Mouse (Mus musculus): Measurements from ENCODE around the gene Tmprss13. TPM values are rescaled to one million over a fixed set of nuclear protein-coding genes. Genes with fewer than 3 reads are reported as not detected.

The Tmprss13 gene
- total RNA-seq, 2 experiments from 2014 or later = 0.15 TPM; not detected in 1

DNA sequence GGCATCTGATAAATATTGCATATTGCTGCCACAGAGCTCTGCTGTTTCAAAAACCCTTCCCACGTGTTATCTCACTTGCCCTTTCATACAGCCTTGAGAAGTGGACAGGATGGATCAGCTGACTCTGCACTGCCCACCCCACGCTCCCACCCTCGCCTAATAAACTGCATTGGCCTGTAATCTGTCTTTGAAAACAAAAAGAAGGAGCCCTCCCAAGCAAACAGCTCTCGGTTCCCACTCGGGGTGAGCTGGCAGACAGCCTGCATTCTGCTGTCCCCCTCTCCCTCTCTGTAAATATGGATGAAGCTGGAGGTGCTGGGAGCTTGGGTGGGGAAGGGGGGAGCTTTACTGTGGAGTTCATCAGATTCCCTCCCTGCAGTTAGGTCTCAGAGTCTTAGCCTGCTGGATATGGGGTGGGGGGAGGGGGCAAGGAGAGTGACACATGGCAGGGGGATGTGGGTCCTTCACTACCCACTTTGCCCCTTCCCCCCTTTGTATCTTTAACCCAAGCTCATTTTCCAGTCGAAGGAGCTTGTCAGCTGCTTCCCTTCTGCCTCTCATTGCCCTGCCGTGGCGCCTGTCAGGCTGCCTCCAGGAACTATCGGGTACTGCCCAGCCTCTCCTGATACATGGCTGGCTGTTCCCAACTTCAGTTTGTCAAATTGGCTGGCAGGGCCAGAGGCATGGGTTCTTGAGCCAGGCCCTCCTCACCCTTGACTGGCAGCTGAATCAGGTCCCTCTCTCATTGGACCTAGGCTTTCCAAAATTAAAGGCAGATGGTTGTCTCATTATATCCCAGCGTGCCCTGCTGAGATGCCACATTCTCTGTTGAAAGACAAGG, 61.7 kb downstream of the Tmprss13 start:
- ATAC-seq (ENCODE audit: poor library complexity, severe bottlenecking) = no peak

DNA sequence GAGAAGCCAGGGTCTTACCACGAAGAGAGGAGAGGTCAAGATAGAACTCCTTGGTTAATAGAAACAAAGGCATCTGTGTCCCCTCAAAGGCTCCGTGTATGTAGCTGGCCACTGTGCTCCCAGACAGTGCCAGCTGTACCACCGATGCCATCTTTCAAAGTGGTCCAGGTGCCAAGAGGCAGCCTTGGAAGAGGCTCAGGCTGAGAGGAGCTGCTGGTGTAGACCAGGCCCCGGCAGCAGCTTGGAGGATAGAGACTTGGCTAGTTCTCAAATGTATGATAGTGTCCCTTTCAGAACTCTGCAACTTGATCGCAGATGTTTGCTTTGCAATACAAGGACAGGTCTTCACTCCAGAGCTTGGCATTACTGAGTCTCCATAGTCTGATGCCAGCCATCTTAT, 63.4 kb downstream of the Tmprss13 start:
- ATAC-seq (ENCODE audit: poor library complexity, severe bottlenecking) = no peak

DNA sequence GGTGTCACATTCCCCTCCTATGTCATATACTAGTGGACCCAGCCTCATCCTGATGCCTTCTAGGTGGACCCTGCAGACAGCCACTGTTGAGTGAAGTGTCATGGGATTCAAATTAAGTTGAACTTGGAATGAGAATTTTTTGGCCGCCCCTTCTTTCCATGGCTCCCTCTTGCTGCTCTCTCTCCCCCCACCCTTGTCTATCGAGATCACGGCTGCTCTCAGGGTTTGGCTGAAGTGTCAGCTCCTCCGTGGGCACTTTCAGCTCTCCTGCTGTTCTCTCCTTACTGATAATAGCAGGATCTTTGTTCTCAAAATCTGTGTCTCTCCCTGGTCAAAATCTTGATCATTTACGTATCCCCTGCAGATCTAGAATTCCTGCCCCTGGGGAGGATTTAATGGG, 63.9 kb downstream of the Tmprss13 start:
- no peak for ATAC-seq (ENCODE audit: poor library complexity, severe bottlenecking)

DNA sequence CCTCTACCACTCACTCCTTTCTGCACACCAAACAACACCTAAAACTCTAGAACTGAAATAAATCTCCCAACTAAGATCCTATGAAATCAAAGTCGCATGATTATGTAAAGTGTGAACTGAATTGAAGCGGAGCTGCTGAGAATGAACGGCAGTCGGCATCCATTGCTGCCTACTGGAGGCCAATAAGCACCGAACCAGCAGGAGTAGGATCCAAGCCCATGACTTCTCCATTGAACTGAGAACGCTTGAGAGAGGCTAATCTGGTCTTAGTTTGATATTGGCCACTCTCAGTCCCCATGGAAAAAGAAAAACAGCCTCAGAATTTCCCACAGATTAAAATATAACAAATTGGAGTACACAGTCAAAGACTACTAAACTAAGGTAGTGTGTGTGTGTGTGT, 65.0 kb downstream of the Tmprss13 start:
- ATAC-seq (ENCODE audit: poor library complexity, severe bottlenecking) = no peak

DNA sequence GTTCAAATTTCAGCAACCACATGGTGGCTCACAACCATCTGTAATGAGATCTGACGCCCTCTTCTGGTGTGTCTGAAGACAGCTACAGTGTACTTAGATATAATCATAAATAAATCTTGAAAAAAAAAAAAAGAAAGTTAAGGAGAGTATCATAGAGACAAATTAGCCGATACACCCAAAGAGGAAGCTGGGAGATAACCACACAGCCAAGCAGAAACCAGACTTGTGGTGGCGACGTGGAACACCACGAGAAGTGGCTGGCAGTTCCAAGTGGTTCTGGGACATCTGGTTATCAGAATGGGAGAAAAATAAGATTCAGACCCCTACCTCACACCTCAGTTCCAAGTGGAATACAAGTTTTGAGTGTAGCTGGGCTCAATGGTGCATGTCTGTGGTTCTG, 67.8 kb downstream of the Tmprss13 start:
- no peak for ATAC-seq (ENCODE audit: poor library complexity, severe bottlenecking)

DNA sequence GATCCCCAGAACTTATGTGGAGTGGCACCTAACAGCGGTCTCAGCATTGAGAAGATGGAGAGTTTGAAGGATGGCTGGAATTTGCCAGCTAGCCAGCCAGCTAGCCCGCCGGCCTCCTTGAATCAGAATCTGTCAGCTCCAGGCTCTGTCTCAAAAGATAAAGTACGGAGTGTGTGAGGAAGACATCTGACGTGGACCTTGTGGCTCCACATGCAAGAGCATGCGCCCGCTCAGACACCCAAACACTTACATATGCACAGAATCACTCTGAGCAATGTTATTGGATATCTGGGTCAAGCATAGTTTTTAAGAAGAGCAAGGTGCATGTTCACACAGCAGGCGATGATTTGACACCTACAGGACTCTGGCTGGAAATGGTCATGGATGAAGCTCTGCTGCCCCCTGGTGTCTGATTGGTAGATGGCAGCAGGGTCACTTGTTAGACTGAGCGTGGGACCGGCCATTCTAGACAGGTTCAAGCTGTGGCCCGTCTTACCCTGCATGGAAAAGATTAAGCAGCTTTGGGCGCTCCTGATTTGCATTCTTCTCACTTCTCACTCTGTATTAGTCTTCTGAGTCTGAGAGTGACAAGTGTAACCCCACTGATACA, 69.6 kb downstream of the Tmprss13 start:
- ATAC-seq (ENCODE audit: poor library complexity, severe bottlenecking) = peak; percentile 98

DNA sequence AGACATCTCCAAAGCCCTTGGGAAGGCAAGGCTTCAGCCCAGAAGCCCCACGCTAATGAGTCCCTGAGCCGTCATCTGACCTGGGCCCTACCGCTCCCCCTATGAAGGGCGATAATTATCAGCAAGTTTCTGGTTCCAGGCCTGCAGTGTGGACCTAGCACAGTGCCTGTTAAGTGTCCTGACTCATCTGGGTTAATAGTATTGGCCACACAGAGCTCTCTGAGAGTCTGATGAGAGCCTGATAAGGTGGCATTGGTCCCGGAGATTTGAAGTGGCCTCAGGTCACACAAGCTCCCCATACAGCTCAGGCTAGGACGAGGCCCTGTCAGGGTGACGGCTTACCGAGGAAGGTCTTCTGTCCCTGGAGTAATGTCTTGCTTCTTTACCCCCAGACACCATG, 70.7 kb downstream of the Tmprss13 start:
- no peak for ATAC-seq (ENCODE audit: poor library complexity, severe bottlenecking)

DNA sequence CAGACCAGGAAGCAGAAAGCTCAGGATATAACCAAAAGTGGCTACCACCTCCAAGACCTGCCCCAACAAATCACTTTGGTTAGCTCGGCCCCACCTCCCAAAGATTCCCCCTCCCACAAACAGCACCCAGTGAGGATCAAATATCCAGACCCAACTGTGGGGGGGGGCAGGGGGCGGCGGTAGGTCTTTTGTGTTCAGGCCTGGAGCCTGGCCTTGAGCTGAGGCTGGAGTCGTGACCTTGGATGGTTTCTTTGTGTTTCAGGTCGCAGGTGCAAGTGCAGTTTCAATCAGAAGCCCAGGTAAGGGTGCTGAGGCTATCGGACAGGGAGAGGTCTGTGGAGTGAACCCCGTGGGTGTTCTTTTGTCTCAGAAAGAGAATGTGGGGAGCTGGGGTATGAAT, 72.4 kb downstream of the Tmprss13 start:
- no peak for ATAC-seq (ENCODE audit: poor library complexity, severe bottlenecking)

DNA sequence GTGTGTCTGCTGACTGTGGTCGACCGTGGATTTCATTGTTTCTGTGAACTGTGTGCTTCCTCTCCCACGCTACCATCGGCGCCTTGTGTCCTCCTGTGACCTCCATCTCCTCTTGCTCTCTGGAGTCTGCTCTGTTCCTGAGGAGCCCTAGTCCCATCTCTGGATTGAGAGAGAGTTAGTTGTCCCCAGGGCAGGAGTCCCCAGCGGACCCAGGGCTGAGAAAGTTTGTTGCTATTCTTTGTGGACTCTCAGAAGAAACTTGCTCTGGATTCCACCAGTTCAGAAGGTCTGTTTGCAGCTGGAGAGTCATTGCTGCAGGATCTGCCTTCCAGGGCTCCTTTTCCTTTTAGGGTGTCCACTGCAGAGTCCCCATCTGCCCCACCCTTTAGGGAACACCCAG, 76.3 kb downstream of the Tmprss13 start:
- no peak for ATAC-seq (ENCODE audit: poor library complexity, severe bottlenecking)

DNA sequence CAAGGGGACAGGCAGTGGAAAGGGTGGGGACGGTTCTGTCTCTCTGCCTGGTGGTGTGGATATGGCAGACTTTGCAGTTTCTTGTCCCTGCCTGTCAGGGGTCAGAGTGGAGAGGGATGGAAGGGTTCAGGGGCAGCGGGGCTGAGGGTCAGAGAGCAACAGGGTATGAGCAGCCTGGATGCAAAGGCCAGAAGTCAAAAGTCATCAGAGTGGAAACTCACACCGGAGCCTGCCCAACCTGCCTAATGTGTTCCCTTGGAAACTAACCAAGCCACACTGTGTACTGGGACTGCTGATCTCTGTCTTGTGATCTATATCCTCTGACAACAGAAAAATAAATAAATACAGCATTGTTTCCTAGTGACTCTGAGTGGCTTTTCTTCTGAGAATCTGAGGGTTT, 76.9 kb downstream of the Tmprss13 start:
- no peak for ATAC-seq (ENCODE audit: poor library complexity, severe bottlenecking)

Other genes starting within 250 kb of the Tmprss13 start
- 11.7 and 13.9 TPM in 2 replicates for gene Jaml, start 239.9 kb upstream of the Tmprss13 start, total RNA-seq (2015)
- 25.1 and 27.0 TPM in 2 replicates for gene Jaml, start 239.9 kb upstream of the Tmprss13 start, total RNA-seq (2017)
- 0.42 and 0.78 TPM in 2 replicates for gene Scn2b, start 201.3 kb upstream of the Tmprss13 start, total RNA-seq (2015)
- 0.95 and 0.98 TPM in 2 replicates for gene Scn2b, start 201.3 kb upstream of the Tmprss13 start, total RNA-seq (2017)
- not detected in 2 replicates for gene Scn4b, start 180.7 kb upstream of the Tmprss13 start, total RNA-seq (2015)
- gene Scn4b, start 180.7 kb upstream of the Tmprss13 start, total RNA-seq (2017) = 0.04 TPM in 1 of 2 replicates, not detected in the other
- not detected in 2 replicates for gene BC049352, start 137.1 kb upstream of the Tmprss13 start, total RNA-seq (2015)
- not detected in 2 replicates for gene BC049352, start 137.1 kb upstream of the Tmprss13 start, total RNA-seq (2017)
- 0.34 TPM in 1 of 2 replicates, not detected in the other for gene Tmprss4, start 115.0 kb upstream of the Tmprss13 start, total RNA-seq (2015)
- 0.07 TPM in 1 of 2 replicates, not detected in the other for gene Tmprss4, start 115.0 kb upstream of the Tmprss13 start, total RNA-seq (2017)
- 33.9 and 37.2 TPM in 2 replicates for gene Il10ra, start 50.0 kb upstream of the Tmprss13 start, total RNA-seq (2015)
- 68.7 and 77.1 TPM in 2 replicates for gene Il10ra, start 50.0 kb upstream of the Tmprss13 start, total RNA-seq (2017)
- 0.11 TPM in 1 of 2 replicates, not detected in the other for gene Fxyd6, start 51.1 kb downstream of the Tmprss13 start, total RNA-seq (2015)
- gene Fxyd6, start 51.1 kb downstream of the Tmprss13 start, total RNA-seq (2017) = not detected in 2 replicates
- not detected in 2 replicates for gene Fxyd2, start 80.6 kb downstream of the Tmprss13 start, total RNA-seq (2015)
- not detected in 2 replicates for gene Fxyd2, start 80.6 kb downstream of the Tmprss13 start, total RNA-seq (2017)
- gene Dscaml1, start 107.5 kb downstream of the Tmprss13 start, total RNA-seq (2015) = not detected in 2 replicates
- gene Dscaml1, start 107.5 kb downstream of the Tmprss13 start, total RNA-seq (2017) = not detected in 2 replicates

All from megakaryocyte, adult 5-6 weeks (primary cell).